Mouse (Mus musculus): Measurements from ENCODE around the gene Iqca.
A peak's percentile ranks its signal among the peaks of the same experiment; 100 is the strongest.

Iqca gene

GRCm38 (mm10) chr1:90060599-90060998 lies 92.6 kb downstream of the Iqca start:
- DNase-seq (ENCODE audit: low spot score in 2 of 2): peak in 1 of 2 experiments; percentile 15

DNA sequence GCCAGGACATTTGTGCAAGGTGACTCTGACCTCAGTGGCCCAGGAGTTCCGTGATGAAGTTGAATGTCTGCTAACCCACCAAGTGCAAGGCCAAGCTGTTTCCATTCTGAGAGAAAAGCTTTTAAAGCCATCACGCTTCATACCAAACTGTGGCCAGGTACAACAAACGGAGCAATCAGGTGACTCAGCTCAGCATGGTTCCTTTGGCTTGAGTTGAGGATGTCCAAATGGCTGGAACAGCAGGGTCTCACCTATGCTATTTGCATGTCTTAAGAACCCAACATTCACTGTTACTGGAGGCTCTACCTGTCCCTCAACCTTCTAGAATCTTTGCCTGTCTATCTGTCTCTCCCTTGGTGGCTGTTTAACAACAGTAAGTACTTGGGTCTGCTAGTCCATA lies 93.1 kb downstream of the Iqca start:
- no peak for DNase-seq (ENCODE audit: low spot score in 2 of 2)

DNA sequence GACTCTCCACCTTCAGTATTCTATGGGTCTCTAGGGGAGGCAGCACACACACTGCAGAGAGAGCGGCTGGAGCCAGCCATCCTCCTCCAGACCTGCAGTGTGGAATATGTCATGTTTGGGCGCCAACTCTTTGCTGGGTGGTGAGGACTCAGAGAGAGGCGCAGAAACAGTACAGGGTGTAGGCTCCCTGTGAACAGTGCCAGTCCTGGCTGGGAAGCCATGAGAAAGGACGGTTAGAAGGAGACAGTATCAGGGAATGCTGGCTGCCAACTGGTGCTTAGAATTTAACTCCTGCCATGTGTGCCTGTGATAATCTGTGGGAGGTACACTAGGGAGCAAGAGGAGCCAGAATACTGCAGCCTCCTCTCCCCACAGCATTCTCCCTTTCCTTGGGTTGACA lies 98.2 kb downstream of the Iqca start:
- DNase-seq (ENCODE audit: low spot score in 2 of 2): no peak

GRCm38 (mm10) chr1:90051347-90051746 lies 101.9 kb downstream of the Iqca start:
- DNase-seq (ENCODE audit: low spot score in 2 of 2): peak in 1 of 2 experiments; percentile 8

DNA sequence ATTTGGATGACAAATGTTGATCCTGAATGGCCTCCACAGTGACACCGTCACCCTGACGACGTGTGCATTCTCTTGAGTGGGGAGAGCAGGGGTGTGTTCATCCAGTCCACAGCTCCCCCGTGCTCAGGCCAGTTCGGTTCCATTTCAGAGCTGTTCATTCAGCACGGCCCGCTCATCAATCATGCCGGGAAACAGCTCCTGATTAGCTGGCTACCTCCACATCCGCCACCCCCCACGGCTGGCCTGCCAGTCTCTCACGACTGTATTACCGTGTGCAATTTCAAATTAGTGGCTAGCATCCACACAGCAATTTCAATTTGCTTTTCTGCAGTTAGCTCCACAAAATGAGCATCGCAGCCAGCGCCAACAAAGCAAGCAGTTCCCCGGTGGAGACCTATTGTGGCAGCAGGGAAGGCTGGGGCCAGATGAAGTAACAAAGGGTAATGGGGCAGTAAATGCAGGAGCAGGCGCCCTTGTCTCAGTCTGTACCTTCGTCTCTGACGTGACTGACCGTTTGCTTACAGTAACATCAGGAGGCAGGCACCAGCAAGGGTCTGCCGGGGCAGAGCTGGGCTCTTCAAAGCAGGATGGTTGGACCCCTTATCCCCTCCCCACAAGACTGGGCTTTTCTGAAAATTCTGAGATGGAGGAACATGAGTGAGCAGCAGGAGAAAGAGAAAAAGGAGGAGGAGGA lies 103.0 kb downstream of the Iqca start:
- no peak for DNase-seq (ENCODE audit: low spot score in 2 of 2)

DNA sequence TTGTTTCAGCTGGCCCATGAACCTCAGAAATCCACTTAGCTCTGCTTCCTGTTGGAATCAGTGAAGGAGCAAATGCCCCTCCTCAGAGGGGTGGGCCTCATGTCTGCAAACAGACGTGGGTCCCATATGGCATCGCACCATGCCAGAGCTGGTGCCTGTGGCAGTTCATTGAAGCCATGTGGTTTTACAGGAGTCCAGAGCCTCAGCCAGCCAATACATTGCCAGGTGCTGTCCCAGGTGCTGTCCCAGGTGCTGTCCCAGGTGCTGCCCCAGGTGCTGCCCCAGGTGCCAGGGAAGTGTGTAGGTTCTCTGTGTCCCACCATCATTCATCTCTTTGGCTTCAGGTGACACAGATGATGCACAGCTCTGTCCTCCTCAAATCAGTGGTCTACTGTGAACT lies 124.9 kb downstream of the Iqca start:
- DNase-seq (ENCODE audit: low spot score in 2 of 2): no peak

GRCm38 (mm10) chr1:90026945-90027344 lies 126.3 kb downstream of the Iqca start:
- DNase-seq (ENCODE audit: low spot score in 2 of 2): no peak

DNA sequence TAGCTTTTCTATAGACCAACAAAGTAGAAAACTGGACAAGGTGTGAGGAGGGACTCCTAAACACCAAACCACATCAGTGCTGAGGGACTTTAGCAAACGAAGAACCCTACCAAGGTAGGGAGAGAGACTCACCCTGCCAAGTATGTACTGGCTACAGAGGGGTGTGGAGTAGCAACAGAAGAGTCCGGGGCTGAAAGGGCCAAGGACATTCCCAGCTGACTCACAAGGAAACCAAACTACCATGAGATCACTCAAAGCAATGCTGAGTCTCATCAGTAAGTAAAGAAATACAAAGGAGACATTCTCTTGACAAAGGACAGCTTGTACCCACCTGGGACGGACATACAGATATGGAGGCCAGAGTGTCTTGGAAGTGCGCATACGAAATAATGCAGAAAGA lies 132.9 kb downstream of the Iqca start:
- DNase-seq (ENCODE audit: low spot score in 2 of 2): no peak

- no peak for DNase-seq (ENCODE audit: low spot score in 2 of 2)
Measured at GRCm38 (mm10) chr1:90018071-90018470, 135.1 kb downstream of the Iqca start.

- no peak for DNase-seq (ENCODE audit: low spot score in 2 of 2)
Measured at GRCm38 (mm10) chr1:90014446-90014845, 138.8 kb downstream of the Iqca start, which contains the start of gene Asb18. TSS of gene Asb18 (minus strand) at chr1:90014666.

GRCm38 (mm10) chr1:90013273-90013672 lies 139.9 kb downstream of the Iqca start:
- no peak for DNase-seq (ENCODE audit: low spot score in 2 of 2)

GRCm38 (mm10) chr1:90012850-90013249 lies 140.4 kb downstream of the Iqca start:
- no peak for DNase-seq (ENCODE audit: low spot score in 2 of 2)

DNA sequence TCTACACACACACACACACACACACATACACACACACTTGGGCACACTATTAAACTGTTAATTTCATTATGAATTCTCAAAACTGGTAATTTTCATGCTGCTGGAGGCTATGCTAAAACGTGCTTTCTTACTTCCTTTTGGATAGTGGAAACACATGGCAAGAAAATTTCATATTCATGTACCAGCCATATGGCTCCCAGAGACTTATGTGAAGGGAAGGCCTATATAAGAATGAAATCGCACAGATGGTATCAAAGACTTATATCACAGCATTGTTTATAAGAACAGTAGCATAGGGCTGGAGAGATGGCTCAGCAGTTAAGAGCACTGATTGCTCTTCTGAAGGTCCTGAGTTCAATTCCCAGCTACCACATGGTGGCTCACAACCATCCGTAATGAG lies 141.0 kb downstream of the Iqca start:
- no peak for DNase-seq (ENCODE audit: low spot score in 2 of 2)

DNA sequence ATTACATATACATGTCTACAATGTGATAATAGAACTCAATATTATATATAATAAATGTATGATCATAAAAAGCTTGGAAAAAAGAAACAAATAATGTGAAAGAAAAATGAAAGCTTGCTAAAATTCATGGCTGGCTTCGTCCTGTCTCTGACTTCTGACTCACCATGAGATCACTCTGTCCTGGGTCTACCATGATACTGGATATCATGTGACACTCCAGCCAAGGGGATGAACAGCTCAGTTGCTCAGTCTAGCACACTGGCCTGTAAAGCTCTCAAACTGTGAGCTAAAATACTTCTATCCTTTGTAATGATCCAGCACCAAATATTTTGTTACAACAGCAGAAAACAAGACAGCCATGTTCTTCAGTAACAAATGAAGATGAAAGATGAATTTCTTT lies 143.1 kb downstream of the Iqca start:
- DNase-seq (ENCODE audit: low spot score in 2 of 2): no peak

GRCm38 (mm10) chr1:90009188-90009587 lies 144.0 kb downstream of the Iqca start:
- DNase-seq (ENCODE audit: low spot score in 2 of 2): no peak

DNA sequence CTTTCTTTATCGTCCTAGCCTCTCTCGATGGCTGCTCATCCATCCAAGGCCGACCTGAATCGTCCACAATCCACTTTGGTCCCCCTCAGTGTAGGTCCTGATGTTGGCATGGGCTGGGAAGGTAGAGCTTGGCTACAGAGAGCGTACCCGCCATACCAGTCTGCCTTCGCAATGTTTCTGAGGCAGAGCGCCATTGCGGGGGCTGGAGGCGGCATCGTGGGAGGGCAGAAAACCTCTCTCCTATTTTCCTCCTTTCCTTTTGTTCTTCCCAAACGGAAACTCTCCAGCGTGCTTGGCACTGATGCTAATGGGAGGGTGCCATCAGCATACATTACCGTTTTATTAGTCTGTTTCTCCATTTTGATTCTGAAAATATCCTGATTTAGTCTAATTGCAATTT lies 146.5 kb downstream of the Iqca start:
- DNase-seq (ENCODE audit: low spot score in 2 of 2): no peak

- no peak for DNase-seq (ENCODE audit: low spot score in 2 of 2)
Measured at GRCm38 (mm10) chr1:90000981-90001380, 152.2 kb downstream of the Iqca start.

DNA sequence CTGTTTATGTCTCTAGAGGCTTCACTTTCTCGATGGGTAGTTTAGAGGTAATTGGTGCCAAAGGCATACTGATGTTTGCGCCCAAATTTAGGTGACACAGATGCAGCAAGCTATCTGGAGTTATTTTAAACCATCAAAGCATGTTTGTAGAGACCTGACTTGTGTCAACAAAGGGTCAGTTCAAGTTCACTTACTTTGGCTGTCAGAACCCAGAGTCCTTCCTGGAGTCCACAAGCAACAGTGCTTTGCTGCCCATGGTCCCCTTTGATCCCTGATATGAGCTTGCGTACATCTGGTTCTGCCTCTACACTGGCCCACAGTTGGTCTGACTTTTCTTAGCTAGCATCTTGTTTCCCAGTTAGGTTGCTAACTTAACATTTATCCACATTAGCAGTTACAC lies 153.3 kb downstream of the Iqca start:
- DNase-seq (ENCODE audit: low spot score in 2 of 2): no peak

GRCm38 (mm10) chr1:89998696-89999095 lies 154.5 kb downstream of the Iqca start:
- no peak for DNase-seq (ENCODE audit: low spot score in 2 of 2)

- DNase-seq (ENCODE audit: low spot score in 2 of 2): no peak
Measured at GRCm38 (mm10) chr1:89998076-89998475, 155.1 kb downstream of the Iqca start.

DNA sequence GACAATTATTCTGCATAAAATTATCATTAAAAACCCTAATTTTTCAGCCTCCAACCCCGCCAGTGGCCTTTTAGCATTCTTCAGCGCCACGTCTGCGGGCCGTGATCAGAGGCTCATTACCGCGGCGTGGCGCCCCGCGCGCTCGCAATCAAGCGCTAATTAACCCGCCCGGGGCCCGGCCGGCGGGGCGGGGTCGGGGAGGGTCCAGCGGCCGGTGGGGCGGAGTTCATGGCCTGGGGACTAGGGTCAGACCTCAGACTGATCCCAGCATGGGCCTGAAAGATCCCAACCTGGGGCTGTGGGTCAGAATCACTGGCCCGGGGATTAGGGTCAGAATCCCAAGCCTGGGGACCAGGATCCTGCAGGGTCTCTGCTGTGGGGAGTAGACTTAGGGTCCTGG lies 160.9 kb downstream of the Iqca start:
- no peak for DNase-seq (ENCODE audit: low spot score in 2 of 2)

Data from spleen, postnatal 14 days (tissue).